Mouse (Mus musculus): ENCODE measurements around the gene Setdb1. TPM values are rescaled to one million over a fixed set of nuclear protein-coding genes. Genes with fewer than 3 reads are reported as not detected.

Gene Setdb1
- total and polyA plus RNA-seq, 2 experiments from 2014 or later, result 28.4 to 44.4 TPM

GRCm38 (mm10) chr3:95291041-95291440 is 66.0 kb downstream of the Setdb1 start:
- DNase-seq (ENCODE audit: low spot score) (no peak), ATAC-seq (ENCODE audit: low FRiP score) (no peak)
- H3K4me3 ChIP-seq (ENCODE audit: low read depth, low read length), result no peak overlapping the region
- H3K27ac ChIP-seq (ENCODE audit: low read depth, low read length), result no peak overlapping the region
- H3K27me3 ChIP-seq (ENCODE audit: insufficient read depth, low read length), result no peaks in the 10 kb centered on the region
- H3K9ac ChIP-seq (replicated peaks; ENCODE audit: low read length, poor library complexity, severe bottlenecking), result no peak overlapping the region
- TF ChIP-seq CTCF (IDR thresholded peaks at IDR 0.05), result no peak
- H3K4me2 ChIP-seq (ENCODE audit: low read depth, low read length, poor library complexity, severe bottlenecking), result no peak overlapping the region
- H3K36me3 ChIP-seq (ENCODE audit: insufficient read depth, low read length), result peaks cover 21% of the 10 kb centered on the region
- 85% methylated on average over 4 of the region's 4 CpGs for WGBS
- no peaks in the 10 kb centered on the region for H3K4me1 ChIP-seq (ENCODE audit: insufficient read depth, low read length)
- H3K9me3 ChIP-seq (ENCODE audit: low read length), result no peaks in the 10 kb centered on the region

- peaks cover 17% of the 10 kb centered on the region for H3K36me3 ChIP-seq (ENCODE audit: insufficient read depth, low read length)
- TF ChIP-seq CTCF (IDR thresholded peaks at IDR 0.05), result no peak
- no peak for ATAC-seq (ENCODE audit: low FRiP score)
These were observed 66.8 kb downstream of the Setdb1 start for GRCm38 (mm10) chr3:95290156-95290555.

GRCm38 (mm10) chr3:95289419-95289818 is 67.6 kb downstream of the Setdb1 start:
- Histone ChIP-seq H3K4me2 (ENCODE audit: low read depth, low read length, poor library complexity, severe bottlenecking) (no peak overlapping the region), H3K27me3 (ENCODE audit: insufficient read depth, low read length) (no peaks in the 10 kb centered on the region), H3K9me3 (ENCODE audit: low read length) (no peaks in the 10 kb centered on the region), H3K27ac (ENCODE audit: low read depth, low read length) (no peak overlapping the region), H3K36me3 (ENCODE audit: insufficient read depth, low read length) (peaks cover 9% of the 10 kb centered on the region; the same call in 1 of the 2 replicates), H3K4me1 (ENCODE audit: insufficient read depth, low read length) (no peaks in the 10 kb centered on the region), H3K4me3 (ENCODE audit: low read depth, low read length) (no peak overlapping the region), H3K9ac (replicated peaks; ENCODE audit: low read length, poor library complexity, severe bottlenecking) (no peak overlapping the region)
- WGBS, result 93% methylated on average over 4 of the region's 4 CpGs
- no peak for ATAC-seq (ENCODE audit: low FRiP score)
- TF ChIP-seq CTCF (IDR thresholded peaks at IDR 0.05), result no peak
- DNase-seq (ENCODE audit: low spot score), result no peak

More at GRCm38 (mm10) chr3:95290156-95290555, 66.8 kb downstream of the Setdb1 start:
- no peak overlapping the region for H3K4me2 ChIP-seq (ENCODE audit: low read depth, low read length, poor library complexity, severe bottlenecking)
- H3K9ac ChIP-seq (replicated peaks; ENCODE audit: low read length, poor library complexity, severe bottlenecking), result no peak overlapping the region
- no peaks in the 10 kb centered on the region for H3K27me3 ChIP-seq (ENCODE audit: insufficient read depth, low read length)
- H3K27ac ChIP-seq (ENCODE audit: low read depth, low read length), result no peak overlapping the region
- 80% methylated on average over 6 of the region's 6 CpGs for WGBS
- DNase-seq (ENCODE audit: low spot score), result no peak
- H3K9me3 ChIP-seq (ENCODE audit: low read length), result no peaks in the 10 kb centered on the region
- H3K4me1 ChIP-seq (ENCODE audit: insufficient read depth, low read length), result no peaks in the 10 kb centered on the region
- no peak overlapping the region for H3K4me3 ChIP-seq (ENCODE audit: low read depth, low read length)

- H3K27me3 ChIP-seq (ENCODE audit: insufficient read depth, low read length), result no peaks in the 10 kb centered on the region
- H3K9ac ChIP-seq (replicated peaks; ENCODE audit: low read length, poor library complexity, severe bottlenecking), result no peak overlapping the region
- H3K36me3 ChIP-seq (ENCODE audit: insufficient read depth, low read length), result peaks cover 8% of the 10 kb centered on the region; the same call in 1 of the 2 replicates
- TF ChIP-seq CTCF (IDR thresholded peaks at IDR 0.05), result no peak
- 90% methylated on average over 3 of the region's 3 CpGs for WGBS
- no peak overlapping the region for H3K4me2 ChIP-seq (ENCODE audit: low read depth, low read length, poor library complexity, severe bottlenecking)
- no peak overlapping the region for H3K4me3 ChIP-seq (ENCODE audit: low read depth, low read length)
- ATAC-seq (ENCODE audit: low FRiP score), result no peak
- no peak for DNase-seq (ENCODE audit: low spot score)
- no peak overlapping the region for H3K27ac ChIP-seq (ENCODE audit: low read depth, low read length)
- peaks cover 6% of the 10 kb centered on the region; the same call in 1 of the 2 replicates for H3K4me1 ChIP-seq (ENCODE audit: insufficient read depth, low read length)
- H3K9me3 ChIP-seq (ENCODE audit: low read length), result no peaks in the 10 kb centered on the region
These were observed 69.5 kb downstream of the Setdb1 start for GRCm38 (mm10) chr3:95287541-95287940.

GRCm38 (mm10) chr3:95286510-95286909 is 70.5 kb downstream of the Setdb1 start:
- H3K4me1 ChIP-seq (ENCODE audit: insufficient read depth, low read length), result peaks cover 6% of the 10 kb centered on the region; the same call in 1 of the 2 replicates
- no peaks in the 10 kb centered on the region for H3K9me3 ChIP-seq (ENCODE audit: low read length)
- DNase-seq (ENCODE audit: low spot score) (no peak), ATAC-seq (ENCODE audit: low FRiP score) (no peak)
- H3K27me3 ChIP-seq (ENCODE audit: insufficient read depth, low read length), result no peaks in the 10 kb centered on the region
- H3K4me3 ChIP-seq (ENCODE audit: low read depth, low read length), result no peak overlapping the region
- TF ChIP-seq CTCF (IDR thresholded peaks at IDR 0.05), result no peak
- peaks cover 8% of the 10 kb centered on the region; the same call in 1 of the 2 replicates for H3K36me3 ChIP-seq (ENCODE audit: insufficient read depth, low read length)
- no peak overlapping the region for H3K27ac ChIP-seq (ENCODE audit: low read depth, low read length)
- no peak overlapping the region for H3K4me2 ChIP-seq (ENCODE audit: low read depth, low read length, poor library complexity, severe bottlenecking)
- 89% methylated on average over 7 of the region's 7 CpGs for WGBS
- H3K9ac ChIP-seq (replicated peaks; ENCODE audit: low read length, poor library complexity, severe bottlenecking), result no peak overlapping the region

GRCm38 (mm10) chr3:95286011-95286410 is 71.0 kb downstream of the Setdb1 start:
- peaks cover 8% of the 10 kb centered on the region; the same call in 1 of the 2 replicates for H3K36me3 ChIP-seq (ENCODE audit: insufficient read depth, low read length)
- H3K4me3 ChIP-seq (ENCODE audit: low read depth, low read length), result no peak overlapping the region
- no peak overlapping the region for H3K9ac ChIP-seq (replicated peaks; ENCODE audit: low read length, poor library complexity, severe bottlenecking)
- H3K4me2 ChIP-seq (ENCODE audit: low read depth, low read length, poor library complexity, severe bottlenecking), result no peak overlapping the region
- peaks cover 6% of the 10 kb centered on the region; the same call in 1 of the 2 replicates for H3K4me1 ChIP-seq (ENCODE audit: insufficient read depth, low read length)
- no peak overlapping the region for H3K27ac ChIP-seq (ENCODE audit: low read depth, low read length)
- 72% methylated on average over 5 of the region's 5 CpGs for WGBS
- no peaks in the 10 kb centered on the region for H3K9me3 ChIP-seq (ENCODE audit: low read length)
- no peak for TF ChIP-seq CTCF (IDR thresholded peaks at IDR 0.05)
- ATAC-seq (ENCODE audit: low FRiP score), result no peak
- no peak for DNase-seq (ENCODE audit: low spot score)
- no peaks in the 10 kb centered on the region for H3K27me3 ChIP-seq (ENCODE audit: insufficient read depth, low read length)
